Mouse (Mus musculus) thymus, adult 2 months (tissue): ENCODE measurements around the gene Smc3.

ENCODE experiments used
- CTCF ChIP-seq: fragments of 200-500 bp; IDR thresholded peaks from 2 replicates; pipeline ENCODE4 v1.5.1; 2012; ENCODE audit warnings: mild to moderate bottlenecking, control low read depth, low read length, moderate library complexity, borderline replicate concordance; ENCODE audit not compliant: control insufficient read depth, poor library complexity, insufficient read depth; ENCODE audit errors: extremely low read depth
- POLR2A ChIP-seq: fragments of 200-500 bp; IDR thresholded peaks from 2 replicates; pipeline ENCODE4 v1.6.1; 2012; ENCODE audit warnings: mild to moderate bottlenecking, low read length, control low read depth, moderate library complexity; ENCODE audit not compliant: control insufficient read depth, poor library complexity, insufficient read depth; ENCODE audit errors: extremely low read depth

- TF ChIP-seq CTCF (no peak), POLR2A (no peak)
These were observed 29.1 kb upstream of the Smc3 start for GRCm38 (mm10) chr19:53571056-53571455.
